Mouse (Mus musculus): ENCODE results near the gene Capg.

The Capg gene

DNA sequence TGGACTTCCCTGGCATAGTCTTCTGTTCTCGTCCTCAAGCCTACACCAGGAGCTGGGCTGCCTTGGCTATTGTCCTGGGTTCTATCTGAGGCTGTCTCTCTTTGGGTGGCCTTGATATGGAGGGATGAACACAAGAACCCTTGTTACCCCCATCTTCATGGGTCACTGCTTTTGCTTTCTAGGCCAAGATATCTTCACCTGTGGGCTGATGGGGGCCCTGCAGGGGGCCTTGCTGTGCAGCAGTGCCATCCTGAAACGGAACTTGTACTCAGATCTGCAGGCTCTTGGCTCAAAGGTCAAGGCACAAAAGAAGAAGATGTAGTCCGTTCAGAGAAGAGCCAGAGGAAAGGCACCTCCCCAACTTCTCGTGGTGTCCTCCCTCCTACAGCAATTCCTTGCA lies 62.9 kb downstream of the Capg start:
- DNase-seq (ENCODE audit: low read depth, low spot score): no peak

- no peak for DNase-seq (ENCODE audit: low read depth, low spot score)
These were observed 63.5 kb downstream of the Capg start for GRCm38 (mm10) chr6:72607676-72608075.

GRCm38 (mm10) chr6:72608662-72609184 lies 64.5 kb downstream of the Capg start:
- DNase-seq (ENCODE audit: low read depth, low spot score): no peak

DNA sequence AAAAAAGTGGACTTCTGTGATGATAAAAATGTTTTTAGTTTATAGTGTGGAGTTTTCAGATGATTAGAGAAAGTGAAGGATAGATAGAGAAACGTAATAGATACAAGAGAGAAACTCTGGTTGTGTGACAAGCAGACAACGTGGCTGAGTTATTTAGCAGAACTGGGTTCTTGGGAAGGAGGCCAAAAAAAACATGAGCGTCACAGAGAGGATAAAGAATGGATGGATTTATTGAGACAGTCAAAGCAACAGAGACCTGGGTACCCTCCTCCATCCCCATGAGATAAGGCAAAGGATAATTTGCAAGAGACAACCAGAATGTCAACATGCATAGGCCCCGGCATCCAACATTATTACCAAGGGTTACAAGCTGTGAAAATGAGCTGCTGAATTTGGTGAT lies 66.1 kb downstream of the Capg start:
- DNase-seq (ENCODE audit: low read depth, low spot score): no peak

Measured in A20 (cell line).